Mouse (Mus musculus) embryonic facial prominence, embryonic 14.5 days (tissue): ENCODE data around the gene Apoc1. TPM values are rescaled to one million over a fixed set of nuclear protein-coding genes. Genes with fewer than 3 reads are reported as not detected.
A peak's percentile ranks its signal among the peaks of the same experiment; 100 is the strongest.

Source experiments
- ATAC-seq: fragments of 200-750 bp; cut with Nextera tagmentation; 2 replicates; pipeline ENCODE4 v1.8.0; 2017; ENCODE audit warnings: low read depth, moderate number of reproducible peaks, moderate TSS enrichment
- DNase-seq: peaks from one replicate; pipeline ENCODE4 v3.0.0-alpha.2; 2015; ENCODE audit warnings: low spot score
- H3K27ac ChIP-seq: fragments of 300-500 bp; sonication (generic); replicated peaks from 2 replicates; pipeline ENCODE4 v1.5.1; 2014; ENCODE audit warnings: low read depth, mild to moderate bottlenecking, low read length, moderate library complexity
- H3K27me3 ChIP-seq: fragments of 300-500 bp; sonication (generic); replicated peaks from 2 replicates; pipeline ENCODE4 v1.6.1; 2014; ENCODE audit warnings: low read length; ENCODE audit not compliant: control insufficient read depth, insufficient read depth
- H3K36me3 ChIP-seq: fragments of 300-500 bp; sonication (generic); 2 replicates; pipeline ENCODE4 v1.6.1; 2014; ENCODE audit warnings: low read length, mixed read lengths; ENCODE audit not compliant: control insufficient read depth, insufficient read depth
- H3K4me1 ChIP-seq: fragments of 300-500 bp; sonication (generic); 2 replicates; pipeline ENCODE4 v1.6.1; 2014; ENCODE audit warnings: antibody characterized with exemption, low read length; ENCODE audit not compliant: control insufficient read depth, insufficient read depth
- H3K4me2 ChIP-seq: fragments of 300-500 bp; sonication (generic); 2 replicates; pipeline ENCODE4 v1.6.1; 2014; ENCODE audit warnings: low read depth, mild to moderate bottlenecking, low read length, moderate library complexity, mixed read lengths
- H3K4me3 ChIP-seq: fragments of 300-500 bp; sonication (generic); 2 replicates; pipeline ENCODE4 v1.5.1; 2014; ENCODE audit warnings: low read depth, mild to moderate bottlenecking, low read length
- H3K9ac ChIP-seq: fragments of 300-500 bp; sonication (generic); 2 replicates; pipeline ENCODE4 v1.6.1; 2014; ENCODE audit warnings: low read depth, mild to moderate bottlenecking, low read length, moderate library complexity, mixed read lengths
- H3K9me3 ChIP-seq: fragments of 300-500 bp; sonication (generic); 2 replicates; pipeline ENCODE4 v1.6.1; 2016; ENCODE audit warnings: low read length; ENCODE audit not compliant: control insufficient read depth
- WGBS: fragments of 180-500 bp; shearing (Covaris S2); extraction: QIAGEN DNeasy Blood & Tissue Kit; methylation state at CpG from one replicate; pipeline ENCODE4 v1.1.7; 2014; 5-methylcytosine and 5-hydroxymethylcytosine counted together
- polyA plus RNA-seq: library from polyadenylated mRNA; unstranded; fragments of >200 nt; fragmentation: Nextera tagmentation; extraction: Ambion mirVana; gene quantifications from 2 replicates; pipeline ENCODE4 v1.2.1, GENCODE M21; 2014

Apoc1 gene
- 16.1 and 19.0 TPM in 2 replicates for polyA plus RNA-seq

GRCm38 (mm10) chr7:19691873-19692865 is at the start of gene Apoc1:
Apoc1 (minus strand) TSS chr7:19692660.
- WGBS = 49% methylated on average over 27 of the region's 28 CpGs
- Histone ChIP-seq H3K9me3 (no peaks in the 10 kb centered on the region), H3K9ac (no peak within 1 kb of the TSS), H3K4me3 (no peak within 1 kb of the TSS), H3K27ac (no peak within 1 kb of the TSS), H3K27me3 (no peaks in the 10 kb centered on the region), H3K36me3 (no peaks in the 10 kb centered on the region), H3K4me1 (peaks cover 3% of the 10 kb centered on the region), H3K4me2 (no peak within 1 kb of the TSS)
- ATAC-seq (no peak), DNase-seq (no peak)

- Histone ChIP-seq H3K27me3 (no peaks in the 10 kb centered on the region), H3K4me2 (no peak overlapping the region), H3K4me3 (no peak overlapping the region), H3K36me3 (peaks cover 40% of the 10 kb centered on the region), H3K27ac (peak overlapping the region; percentile 70), H3K4me1 (peaks cover 7% of the 10 kb centered on the region; the same call in 1 of the 2 replicates), H3K9me3 (no peaks in the 10 kb centered on the region), H3K9ac (no peak overlapping the region; the same call in 1 of the 2 replicates)
- DNase-seq = no peak
- ATAC-seq = peak; percentile 54
- 8% methylated on average over 7 of the region's 8 CpGs for WGBS
These were observed 49.0 kb upstream of the Apoc1 start for GRCm38 (mm10) chr7:19741329-19742031.

GRCm38 (mm10) chr7:19740269-19740668 is 47.8 kb upstream of the Apoc1 start:
- Histone ChIP-seq H3K27ac (no peak overlapping the region), H3K4me1 (peaks cover 7% of the 10 kb centered on the region; the same call in 1 of the 2 replicates), H3K9ac (no peak overlapping the region), H3K9me3 (no peaks in the 10 kb centered on the region), H3K4me3 (no peak overlapping the region), H3K36me3 (peaks cover 48% of the 10 kb centered on the region), H3K27me3 (no peaks in the 10 kb centered on the region), H3K4me2 (no peak overlapping the region)
- no peak for DNase-seq
- ATAC-seq = no peak
- 90% methylated on average over 11 of the region's 11 CpGs for WGBS

- Histone ChIP-seq H3K4me3 (no peak overlapping the region), H3K36me3 (peaks cover 61% of the 10 kb centered on the region)
- 88% methylated on average over 3 of the region's 3 CpGs for WGBS
These were observed 46.3 kb upstream of the Apoc1 start for GRCm38 (mm10) chr7:19738771-19739170.

GRCm38 (mm10) chr7:19736389-19737057 is 44.1 kb upstream of the Apoc1 start:
- Histone ChIP-seq H3K9me3 (no peaks in the 10 kb centered on the region), H3K36me3 (peaks cover 70% of the 10 kb centered on the region), H3K9ac (no peak overlapping the region), H3K4me3 (no peak overlapping the region), H3K27ac (no peak overlapping the region), H3K4me2 (no peak overlapping the region), H3K27me3 (no peaks in the 10 kb centered on the region), H3K4me1 (no peaks in the 10 kb centered on the region)
- 95% methylated on average over 11 of the region's 16 CpGs for WGBS
- DNase-seq = no peak
- no peak for ATAC-seq

More at GRCm38 (mm10) chr7:19738771-19739170, 46.3 kb upstream of the Apoc1 start:
- Histone ChIP-seq H3K9ac (no peak overlapping the region), H3K27ac (no peak overlapping the region), H3K27me3 (no peaks in the 10 kb centered on the region), H3K4me2 (no peak overlapping the region), H3K4me1 (peaks cover 7% of the 10 kb centered on the region; the same call in 1 of the 2 replicates), H3K9me3 (no peaks in the 10 kb centered on the region)
- no peak for DNase-seq
- no peak for ATAC-seq

GRCm38 (mm10) chr7:19734178-19734666 is 41.8 kb upstream of the Apoc1 start:
- DNase-seq (no peak), ATAC-seq (no peak)
- no peak overlapping the region for H3K9ac ChIP-seq
- H3K9me3 ChIP-seq = no peaks in the 10 kb centered on the region
- H3K4me2 ChIP-seq = no peak overlapping the region
- H3K36me3 ChIP-seq = peaks cover 85% of the 10 kb centered on the region
- H3K27ac ChIP-seq = no peak overlapping the region
- 90% methylated on average over 10 of the region's 10 CpGs for WGBS
- H3K27me3 ChIP-seq = no peaks in the 10 kb centered on the region
- no peak overlapping the region for H3K4me3 ChIP-seq
- no peaks in the 10 kb centered on the region for H3K4me1 ChIP-seq

- H3K4me1 ChIP-seq = no peaks in the 10 kb centered on the region
- no peaks in the 10 kb centered on the region for H3K27me3 ChIP-seq
- DNase-seq = no peak
- peaks cover 95% of the 10 kb centered on the region for H3K36me3 ChIP-seq
- no peak overlapping the region for H3K9ac ChIP-seq
- no peak overlapping the region for H3K4me2 ChIP-seq
- WGBS = 84% methylated on average over 4 of the region's 4 CpGs
- H3K9me3 ChIP-seq = peaks cover 5% of the 10 kb centered on the region
- H3K27ac ChIP-seq = no peak overlapping the region
- no peak overlapping the region for H3K4me3 ChIP-seq
- no peak for ATAC-seq
These were observed 34.1 kb upstream of the Apoc1 start for GRCm38 (mm10) chr7:19726541-19726940.

GRCm38 (mm10) chr7:19724167-19724566 is 31.7 kb upstream of the Apoc1 start:
- H3K4me1 ChIP-seq = no peaks in the 10 kb centered on the region

More at GRCm38 (mm10) chr7:19724167-19724566, 31.7 kb upstream of the Apoc1 start:
- peaks cover 94% of the 10 kb centered on the region for H3K36me3 ChIP-seq
- no peak for ATAC-seq
- no peak overlapping the region for H3K9ac ChIP-seq
- 93% methylated on average over 11 of the region's 12 CpGs for WGBS
- H3K4me3 ChIP-seq = no peak overlapping the region
- H3K27me3 ChIP-seq = no peaks in the 10 kb centered on the region
- H3K9me3 ChIP-seq = peaks cover 18% of the 10 kb centered on the region
- no peak overlapping the region for H3K4me2 ChIP-seq
- DNase-seq = no peak
- H3K27ac ChIP-seq = no peak overlapping the region
